Mouse (Mus musculus) myocyte (in vitro differentiated cells): Measurements from ENCODE around the gene Tbx21. TPM values are rescaled to one million over a fixed set of nuclear protein-coding genes. Genes with fewer than 3 reads are reported as not detected.

Experiments
- H3K27me3 ChIP-seq: one replicate; pipeline ENCODE4 v1.6.1; 2011; ENCODE audit not compliant: control insufficient read depth, insufficient read depth, insufficient read length
- H3K36me3 ChIP-seq: one replicate; pipeline ENCODE4 v1.6.1; 2011; ENCODE audit not compliant: control insufficient read depth, insufficient read depth
- H3K4me2 ChIP-seq: one replicate; pipeline ENCODE4 v1.6.1; 2011; ENCODE audit warnings: low read depth, control low read depth
- H3K4me3 ChIP-seq: one replicate; pipeline ENCODE4 v1.5.1; 2011; ENCODE audit warnings: mild to moderate bottlenecking, control low read depth, moderate library complexity
- H3K79me2 ChIP-seq: one replicate; pipeline ENCODE4 v1.6.1; 2011; ENCODE audit not compliant: control insufficient read depth, insufficient read depth
- H3ac ChIP-seq: one replicate; pipeline ENCODE4 v1.6.1; 2011; ENCODE audit not compliant: control insufficient read depth, insufficient read length
- CEBPB ChIP-seq: IDR thresholded peaks from 2 replicates; pipeline ENCODE4 v1.6.1; 2011; ENCODE audit warnings: mild to moderate bottlenecking, moderate library complexity; ENCODE audit not compliant: poor library complexity, insufficient read depth, severe bottlenecking
- E2F4 ChIP-seq: IDR thresholded peaks from one replicate; pipeline ENCODE4 v1.6.1; 2011; ENCODE audit warnings: mild to moderate bottlenecking, control low read depth, moderate library complexity; ENCODE audit not compliant: insufficient read depth
- MAX ChIP-seq: IDR thresholded peaks from one replicate; pipeline ENCODE4 v1.6.1; 2011; ENCODE audit warnings: low read depth, mild to moderate bottlenecking, control low read depth
- MYOD1 ChIP-seq, 3 experiments: IDR thresholded peaks; one replicate each; pipeline ENCODE4 v1.6.1; 2011; ENCODE audit warnings: control low read depth in 2 of 3, low read depth in 2 of 3, mild to moderate bottlenecking in 2 of 3, moderate library complexity in 1 of 3; ENCODE audit not compliant: insufficient read length in 2 of 3, control insufficient read depth in 1 of 3
- MYOG ChIP-seq, 3 experiments: IDR thresholded peaks; one replicate each; pipeline ENCODE4 v1.6.1; 2011; ENCODE audit warnings: control low read depth in 2 of 3, low read depth in 2 of 3, mild to moderate bottlenecking in 2 of 3; ENCODE audit not compliant: insufficient read length in 2 of 3, control insufficient read depth in 1 of 3, insufficient read depth in 1 of 3
- POLR2A ChIP-seq: IDR thresholded peaks from one replicate; pipeline ENCODE4 v1.6.1; 2011; ENCODE audit warnings: low read depth, mild to moderate bottlenecking, control low read depth, moderate library complexity; ENCODE audit not compliant: insufficient read length
- POLR2AphosphoS2 ChIP-seq: IDR thresholded peaks from one replicate; pipeline ENCODE4 v1.6.1; 2011; ENCODE audit warnings: low read depth, control low read depth; ENCODE audit not compliant: insufficient read length
- REST ChIP-seq: IDR thresholded peaks from one replicate; pipeline ENCODE4 v1.6.1; 2011; ENCODE audit warnings: mild to moderate bottlenecking, control low read depth, moderate library complexity; ENCODE audit not compliant: insufficient read depth, insufficient read length
- SRF ChIP-seq: IDR thresholded peaks from one replicate; pipeline ENCODE4 v1.6.1; 2011; ENCODE audit warnings: low read depth; ENCODE audit not compliant: control insufficient read depth, insufficient read length
- TCF12 ChIP-seq: IDR thresholded peaks from one replicate; pipeline ENCODE4 v1.6.1; 2011; ENCODE audit warnings: mild to moderate bottlenecking, control low read depth; ENCODE audit not compliant: poor library complexity, insufficient read depth, severe bottlenecking
- TCF3 ChIP-seq: IDR thresholded peaks from one replicate; pipeline ENCODE4 v1.6.1; 2011; ENCODE audit warnings: low read depth, control low read depth; ENCODE audit not compliant: insufficient read length
- USF1 ChIP-seq: IDR thresholded peaks from one replicate; pipeline ENCODE4 v1.6.1; 2011; ENCODE audit warnings: low read depth, mild to moderate bottlenecking, control low read depth, moderate library complexity
- polyA plus RNA-seq: library from polyadenylated mRNA; unstranded; fragments of >200 nt; fragmentation: generic; extraction: Trizol; gene quantifications from one replicate; pipeline ENCODE4 v1.2.1, GENCODE M21; 2012; ENCODE audit warnings: missing spikeins

The Tbx21 gene
- polyA plus RNA-seq, 1 experiment = not detected

- H3K27me3 ChIP-seq = peaks cover 40% of the 10 kb centered on the region
- no peaks in the 10 kb centered on the region for H3K79me2 ChIP-seq
- no peaks in the 10 kb centered on the region for H3K36me3 ChIP-seq
- H3ac ChIP-seq = no peak overlapping the region
- no peak overlapping the region for H3K4me3 ChIP-seq
- no peak overlapping the region for H3K4me2 ChIP-seq
- no peak for TF ChIP-seq USF1
- no peak for TF ChIP-seq MAX
- TF ChIP-seq MYOG (IDR thresholded peaks at IDR 0.05; ENCODE audit: control insufficient read depth in 1 of 3, insufficient read depth in 1 of 3, insufficient read length in 2 of 3, low read depth in 2 of 3) = no peak
- no peak for TF ChIP-seq E2F4
- TF ChIP-seq TCF12 = no peak
- no peak for TF ChIP-seq MYOD1 (IDR thresholded peaks at IDR 0.05; ENCODE audit: control insufficient read depth in 1 of 3, insufficient read length in 2 of 3, low read depth in 2 of 3)
- no peak for TF ChIP-seq POLR2AphosphoS2
- TF ChIP-seq SRF = no peak
- no peak for TF ChIP-seq TCF3
- TF ChIP-seq REST = no peak
- no peak for TF ChIP-seq POLR2A
- no peak for TF ChIP-seq CEBPB
Observed at GRCm38 (mm10) chr11:97103163-97104090, 11.7 kb downstream of the Tbx21 start.

DNA sequence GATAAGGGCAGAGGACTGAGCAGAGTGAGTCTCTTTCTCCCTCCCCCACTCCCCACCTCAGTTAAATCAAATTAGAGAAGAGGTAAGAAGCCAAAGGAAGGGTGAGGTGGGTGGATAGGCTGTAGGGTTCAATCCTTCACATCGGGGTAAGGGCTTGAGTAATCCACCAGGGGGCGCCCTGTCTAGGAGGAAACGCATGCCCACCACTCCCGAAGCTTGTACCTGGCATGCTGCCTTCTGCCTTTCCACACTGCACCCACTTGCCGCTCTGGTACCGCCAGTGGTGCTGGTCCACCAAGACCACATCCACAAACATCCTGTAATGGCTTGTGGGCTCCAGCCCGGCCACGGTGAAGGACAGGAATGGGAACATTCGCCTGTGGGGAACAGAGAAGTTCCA lies 13.4 kb downstream of the Tbx21 start:
- no peaks in the 10 kb centered on the region for H3K36me3 ChIP-seq
- TF ChIP-seq TCF12 (no peak), MAX (no peak), SRF (no peak), POLR2AphosphoS2 (no peak), POLR2A (no peak)

GRCm38 (mm10) chr11:97098791-97099190 lies 16.3 kb downstream of the Tbx21 start:
- no peak overlapping the region for H3K4me3 ChIP-seq
- TF ChIP-seq CEBPB (no peak), USF1 (no peak), TCF3 (no peak), E2F4 (no peak), MAX (no peak), TCF12 (no peak), POLR2AphosphoS2 (no peak), SRF (no peak), POLR2A (no peak), REST (no peak), MYOD1 (IDR thresholded peaks at IDR 0.05; ENCODE audit: control insufficient read depth in 1 of 3, insufficient read length in 2 of 3, low read depth in 2 of 3) (no peak), MYOG (IDR thresholded peaks at IDR 0.05; ENCODE audit: control insufficient read depth in 1 of 3, insufficient read depth in 1 of 3, insufficient read length in 2 of 3, low read depth in 2 of 3) (no peak)
- no peaks in the 10 kb centered on the region for H3K79me2 ChIP-seq
- H3K36me3 ChIP-seq = no peaks in the 10 kb centered on the region
- H3ac ChIP-seq = no peak overlapping the region
- H3K4me2 ChIP-seq = no peak overlapping the region
- H3K27me3 ChIP-seq = peaks cover 24% of the 10 kb centered on the region

More for the DNA sequence above, 13.4 kb downstream of the Tbx21 start:
- Histone ChIP-seq H3ac (no peak overlapping the region), H3K4me3 (no peak overlapping the region), H3K4me2 (no peak overlapping the region), H3K27me3 (peaks cover 24% of the 10 kb centered on the region), H3K79me2 (no peaks in the 10 kb centered on the region)

GRCm38 (mm10) chr11:97094600-97094999 lies 20.5 kb downstream of the Tbx21 start:
- Histone ChIP-seq H3ac (no peak overlapping the region), H3K79me2 (no peaks in the 10 kb centered on the region), H3K27me3 (peaks cover 7% of the 10 kb centered on the region), H3K36me3 (no peaks in the 10 kb centered on the region), H3K4me2 (no peak overlapping the region), H3K4me3 (no peak overlapping the region)
- no peak for TF ChIP-seq SRF
- no peak for TF ChIP-seq REST
- TF ChIP-seq TCF3 = no peak
- no peak for TF ChIP-seq MAX
- TF ChIP-seq MYOG (IDR thresholded peaks at IDR 0.05; ENCODE audit: control insufficient read depth in 1 of 3, insufficient read depth in 1 of 3, insufficient read length in 2 of 3, low read depth in 2 of 3) = no peak
- no peak for TF ChIP-seq E2F4
- no peak for TF ChIP-seq POLR2AphosphoS2
- no peak for TF ChIP-seq CEBPB
- no peak for TF ChIP-seq POLR2A
- no peak for TF ChIP-seq USF1
- TF ChIP-seq MYOD1 (IDR thresholded peaks at IDR 0.05; ENCODE audit: control insufficient read depth in 1 of 3, insufficient read length in 2 of 3, low read depth in 2 of 3) = no peak
- no peak for TF ChIP-seq TCF12

GRCm38 (mm10) chr11:97086365-97086764 lies 28.8 kb downstream of the Tbx21 start:
- Histone ChIP-seq H3K27me3 (no peaks in the 10 kb centered on the region), H3ac (no peak overlapping the region), H3K4me2 (no peak overlapping the region), H3K4me3 (no peak overlapping the region), H3K36me3 (no peaks in the 10 kb centered on the region), H3K79me2 (no peaks in the 10 kb centered on the region)
- TF ChIP-seq CEBPB (no peak), TCF3 (no peak), POLR2AphosphoS2 (no peak), USF1 (no peak), MYOD1 (IDR thresholded peaks at IDR 0.05; ENCODE audit: control insufficient read depth in 1 of 3, insufficient read length in 2 of 3, low read depth in 2 of 3) (no peak), POLR2A (no peak)
